Mouse (Mus musculus): ENCODE data around the gene Il17ra.
A peak's percentile ranks its signal among the peaks of the same experiment; 100 is the strongest.

Il17ra gene

DNA sequence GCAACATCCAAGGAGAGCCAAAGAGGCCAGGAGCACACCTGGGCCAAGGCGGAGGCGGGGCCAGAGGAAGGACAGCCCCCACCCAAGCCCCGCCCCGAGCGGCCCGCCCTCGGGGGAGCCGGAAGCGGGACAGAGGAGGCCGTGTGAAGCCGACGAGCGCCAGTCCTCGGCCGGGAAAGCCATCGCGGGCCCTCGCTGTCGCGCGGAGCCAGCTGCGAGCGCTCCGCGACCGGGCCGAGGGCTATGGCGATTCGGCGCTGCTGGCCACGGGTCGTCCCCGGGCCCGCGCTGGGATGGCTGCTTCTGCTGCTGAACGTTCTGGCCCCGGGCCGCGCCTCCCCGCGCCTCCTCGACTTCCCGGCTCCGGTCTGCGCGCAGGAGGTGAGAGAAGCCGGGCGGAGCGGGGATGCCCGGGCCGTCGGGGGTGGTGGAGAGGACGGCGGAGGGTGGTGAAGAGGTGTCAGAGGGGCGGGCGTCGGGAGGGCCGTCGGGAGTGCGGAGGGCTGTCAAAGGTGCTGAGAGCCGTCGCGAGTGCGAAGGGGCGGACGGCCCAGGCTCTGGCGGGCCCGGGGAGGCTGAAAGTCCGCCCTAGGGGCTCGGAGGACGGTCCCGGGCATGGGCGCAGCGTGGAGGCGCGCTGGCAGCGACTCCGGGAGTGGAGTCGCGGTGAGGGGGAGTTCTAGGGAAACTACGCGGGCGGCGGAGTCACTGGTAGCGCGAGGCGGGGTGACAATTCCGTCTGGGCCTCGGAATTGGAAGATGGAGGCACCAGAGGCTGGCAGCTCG, at the start of gene Il17ra:
Il17ra (plus strand) TSS at position 162 of the 786 bp plus-strand sequence.
- DNase-seq = peak; percentile 85 to 88

DNA sequence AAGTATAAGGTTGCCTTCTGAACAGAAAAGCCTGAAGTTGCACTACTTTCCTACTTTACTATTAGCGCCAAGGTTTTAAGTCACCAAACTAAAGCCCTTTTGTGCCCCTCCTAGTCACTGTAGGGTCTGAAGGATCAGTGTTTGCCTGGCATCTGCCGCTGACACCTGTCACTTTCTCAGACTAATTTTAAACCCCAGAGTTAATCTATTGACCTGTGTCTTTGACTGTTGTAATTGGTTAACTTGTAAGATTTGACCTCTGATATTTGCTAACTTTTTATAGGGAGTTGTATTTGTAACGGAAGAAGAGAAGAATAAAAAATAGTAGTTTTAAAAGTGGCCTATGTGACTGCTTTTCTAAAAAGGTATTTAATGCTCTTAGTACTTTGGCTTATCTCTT, 24.9 kb upstream of the Il17ra start:
- no peak for DNase-seq

DNA sequence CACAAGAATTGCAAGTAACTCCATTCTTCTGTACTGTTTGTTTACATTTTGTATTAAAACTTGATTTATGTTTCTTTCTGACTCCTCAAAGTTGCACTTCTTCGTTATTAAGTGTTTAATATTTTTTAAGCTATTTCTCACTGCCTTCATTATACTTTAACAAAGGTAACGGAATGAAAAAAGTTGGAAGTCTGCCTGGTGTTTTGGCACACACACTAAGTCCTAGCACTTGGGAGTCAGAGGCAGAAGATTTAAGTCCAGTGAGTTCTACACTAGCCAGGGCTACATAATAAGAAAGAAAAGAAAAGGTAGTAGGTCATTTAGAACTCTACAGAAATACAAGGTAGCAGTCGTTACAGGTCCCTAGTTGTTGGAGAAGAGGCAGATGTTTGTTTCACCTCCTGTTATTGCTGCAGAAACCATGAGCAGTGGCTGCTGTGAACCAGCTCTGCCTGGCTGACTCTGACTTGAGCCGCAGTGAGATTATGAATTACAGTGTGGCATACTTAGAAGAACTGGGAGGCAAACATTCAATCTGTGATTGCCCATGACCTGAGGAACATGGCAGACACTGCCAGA, 20.8 kb upstream of the Il17ra start:
- no peak for DNase-seq

DNA sequence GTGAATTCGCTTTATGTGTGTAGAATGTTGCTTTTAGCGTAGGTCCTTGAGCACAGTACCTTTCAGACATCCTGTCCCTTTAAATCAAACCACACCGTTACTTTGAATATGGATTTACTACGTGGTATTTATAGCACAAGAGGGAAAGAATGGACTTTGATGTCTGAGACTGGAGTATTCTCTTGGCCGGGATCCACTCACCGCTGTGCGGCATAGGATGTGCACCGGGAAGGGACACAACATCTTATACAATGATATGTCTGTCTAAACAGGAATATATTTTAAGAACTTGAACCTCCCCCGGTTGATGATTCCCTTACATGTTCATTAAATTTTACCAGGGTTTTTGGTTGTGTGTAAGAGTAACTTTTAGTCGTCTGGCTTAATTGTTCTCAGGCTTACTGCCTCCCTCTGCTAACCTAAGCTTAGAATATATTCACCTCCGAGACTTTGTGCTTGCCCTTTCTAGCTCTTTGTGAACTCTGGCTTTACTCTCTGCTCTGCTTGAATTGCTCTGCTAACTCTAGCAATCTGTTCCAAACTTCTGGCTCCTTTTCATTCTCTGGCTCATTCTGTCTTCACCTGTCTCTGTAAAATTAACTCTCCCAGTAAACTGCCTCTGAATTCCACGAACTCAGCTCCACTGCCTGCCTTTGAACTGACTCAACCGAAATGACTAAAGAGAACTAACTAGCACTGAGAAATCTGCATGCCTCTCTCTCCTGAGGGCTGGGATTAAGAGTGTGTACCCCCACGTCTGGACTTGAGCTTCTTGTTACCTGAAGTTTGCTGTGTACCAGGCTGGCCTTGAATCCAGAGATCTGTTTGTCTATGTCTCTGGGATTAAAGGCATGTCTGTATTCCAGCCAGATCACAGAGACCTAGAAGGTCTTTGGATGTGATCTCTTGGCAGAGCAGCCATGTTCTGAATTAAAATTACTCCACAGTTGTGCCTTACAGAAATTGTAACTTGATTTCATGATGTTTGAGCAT, 19.4 kb upstream of the Il17ra start:
- DNase-seq = no peak

DNA sequence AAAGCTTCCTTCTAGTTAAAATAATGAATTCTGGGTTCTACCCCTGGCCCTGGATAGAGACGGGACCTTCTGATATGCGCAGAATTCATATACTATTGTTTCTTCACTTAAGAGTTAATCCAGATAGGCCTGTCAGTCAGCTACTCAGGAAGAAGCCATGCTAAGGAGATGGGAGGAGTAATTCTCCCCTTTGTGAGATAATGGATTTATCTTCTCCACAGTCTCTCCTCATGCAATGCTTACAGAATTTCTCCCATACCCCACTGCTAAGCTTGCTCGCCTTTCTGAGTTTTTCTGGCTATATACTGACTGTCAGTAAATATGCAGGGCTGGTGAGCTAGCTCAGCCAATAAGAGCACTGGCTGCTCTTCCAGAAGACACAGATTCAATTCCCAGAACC, 12.8 kb upstream of the Il17ra start:
- no peak for DNase-seq

- no peak for DNase-seq
These were observed 10.5 kb upstream of the Il17ra start for GRCm38 (mm10) chr6:120452384-120453102.

- DNase-seq = no peak
These were observed 10.0 kb upstream of the Il17ra start for GRCm38 (mm10) chr6:120453103-120453445.

- no peak for DNase-seq
These were observed 9.5 kb upstream of the Il17ra start for GRCm38 (mm10) chr6:120453556-120453955.

DNA sequence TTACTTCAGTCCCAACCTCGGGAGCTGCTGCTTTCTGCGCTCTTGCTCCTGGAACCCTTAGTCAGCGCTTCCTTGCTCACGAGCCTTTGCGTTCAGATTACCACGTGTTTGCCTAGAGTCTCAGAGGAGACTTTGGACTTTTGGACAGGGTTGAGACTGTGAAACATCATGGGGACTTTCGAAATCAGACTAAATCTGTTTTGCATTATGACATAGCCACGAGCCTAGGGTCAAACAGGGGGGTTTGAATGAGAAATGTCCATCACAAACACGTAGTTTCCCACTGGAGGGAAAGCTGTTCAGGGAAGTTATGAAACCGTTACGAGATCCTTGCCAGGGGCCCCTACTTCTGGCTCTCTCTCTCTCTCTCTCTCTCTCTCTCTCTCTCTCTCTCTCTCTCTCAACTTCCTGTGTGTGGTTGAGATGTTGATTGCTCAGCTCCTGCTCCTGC, 8.4 kb upstream of the Il17ra start:
- no peak for DNase-seq

DNA sequence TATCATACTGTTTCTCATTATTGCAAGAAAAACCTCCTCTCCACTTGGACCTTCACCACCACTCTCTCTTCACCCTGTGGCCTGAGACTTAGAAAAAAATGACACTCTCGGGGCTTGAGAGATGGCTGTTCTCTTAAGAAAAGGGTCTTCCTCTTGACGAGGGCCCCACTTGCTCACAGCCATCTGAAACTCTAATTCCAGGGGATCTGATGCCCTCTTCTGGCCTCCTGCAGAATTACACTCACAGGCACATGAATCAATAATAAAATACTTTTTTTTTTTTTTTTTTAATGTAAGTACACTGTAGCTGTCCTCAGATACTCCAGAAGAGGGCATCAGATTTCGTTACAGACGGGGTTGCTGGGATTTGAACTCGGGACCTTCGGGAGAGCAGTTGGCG, 6.0 kb upstream of the Il17ra start:
- no peak for DNase-seq

GRCm38 (mm10) chr6:120457751-120458150, 5.3 kb upstream of the Il17ra start:
- no peak for DNase-seq

DNA sequence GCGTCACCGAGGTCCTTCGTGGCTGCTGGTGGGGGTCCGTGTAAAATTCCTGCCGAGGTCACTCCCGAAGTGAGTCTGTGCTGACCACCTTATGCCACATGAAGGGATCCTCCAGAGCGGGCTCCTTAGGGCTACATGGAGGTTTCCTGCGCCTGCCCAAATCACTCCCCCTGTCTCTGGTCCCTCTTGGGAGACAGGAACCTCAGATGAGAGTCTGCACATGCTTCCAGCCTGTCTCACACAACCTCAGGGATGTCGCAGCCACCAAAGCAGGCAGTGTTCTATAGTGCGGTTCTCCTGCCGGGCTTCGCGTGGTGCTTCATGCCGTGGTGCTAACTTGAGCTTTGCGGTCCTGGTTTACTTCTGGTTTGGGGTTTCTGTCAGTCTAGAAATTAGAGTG, 1.8 kb upstream of the Il17ra start:
- DNase-seq = no peak

- DNase-seq = no peak
These were observed 796 bp upstream of the Il17ra start for GRCm38 (mm10) chr6:120462251-120462650.

DNA sequence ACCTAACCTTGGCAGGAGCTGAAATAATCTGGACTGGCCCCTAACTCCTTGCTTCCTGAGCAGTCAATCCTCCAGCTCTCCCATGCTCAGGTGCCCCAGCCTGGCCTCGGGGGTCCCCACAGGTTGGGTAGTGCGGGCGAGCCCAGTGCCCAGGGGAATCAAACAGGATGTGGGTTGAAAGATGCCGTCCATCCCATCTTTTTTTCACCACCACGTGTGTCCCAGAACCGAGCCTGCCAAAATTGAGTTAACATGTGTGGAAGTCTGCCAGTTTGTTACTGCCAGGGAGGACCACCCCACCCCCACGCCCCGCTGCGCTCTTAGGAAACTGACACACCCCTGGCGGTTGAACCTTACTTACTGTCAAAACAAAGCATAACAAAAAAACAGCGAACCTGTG, 837 bp downstream of the Il17ra start:
- DNase-seq = peak in 1 of 2 experiments; percentile 46

DNA sequence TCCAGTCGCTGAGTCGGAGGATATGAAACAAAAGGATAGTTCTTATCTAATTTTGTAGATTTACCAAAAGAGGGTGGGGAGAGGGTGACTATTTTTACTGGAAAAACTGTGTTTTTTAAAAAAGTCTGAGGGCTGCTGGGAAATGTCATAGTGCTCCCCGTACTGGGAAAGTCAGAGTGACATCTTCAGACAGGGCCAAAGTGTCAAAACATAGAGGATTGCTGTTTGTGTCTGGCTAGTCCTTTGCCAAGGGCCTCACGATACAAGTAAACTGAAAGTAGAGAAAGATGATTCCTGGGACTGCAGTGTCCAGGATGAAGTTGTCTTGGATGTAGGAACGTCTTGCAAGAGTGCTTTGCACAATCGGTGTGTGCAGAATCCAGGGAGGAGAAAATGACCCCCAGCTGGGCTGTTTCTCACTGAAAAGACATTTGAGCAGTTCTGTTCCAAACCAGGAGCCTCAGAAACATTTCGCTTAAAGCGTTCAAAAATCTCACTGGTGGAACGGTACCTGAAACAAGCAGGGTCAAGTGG, 1.4 kb downstream of the Il17ra start:
- DNase-seq = no peak

GRCm38 (mm10) chr6:120465393-120465792, 2.3 kb downstream of the Il17ra start:
- no peak for DNase-seq

- DNase-seq = peak in 1 of 2 experiments; percentile 38
These were observed 3.7 kb downstream of the Il17ra start for GRCm38 (mm10) chr6:120466609-120467329.

DNA sequence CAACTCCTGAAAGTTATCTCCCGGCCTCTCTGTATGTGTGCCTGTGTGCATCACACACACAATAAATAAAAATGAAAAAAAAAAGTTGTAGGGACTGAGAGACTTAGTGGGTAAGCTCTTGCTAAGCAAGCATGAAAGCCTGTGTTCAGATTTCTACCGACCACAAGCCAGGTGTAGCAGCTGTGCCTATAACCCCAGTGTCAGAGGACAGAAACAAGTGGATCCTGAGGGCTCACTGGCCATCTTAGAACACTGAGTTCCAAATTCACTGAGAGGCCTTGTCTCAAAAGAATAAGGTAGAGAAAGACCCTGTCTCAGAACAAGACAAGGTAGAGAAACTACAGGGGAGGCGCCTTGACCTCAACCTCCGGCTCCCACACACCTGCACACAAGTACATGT, 5.2 kb downstream of the Il17ra start:
- DNase-seq = no peak

DNA sequence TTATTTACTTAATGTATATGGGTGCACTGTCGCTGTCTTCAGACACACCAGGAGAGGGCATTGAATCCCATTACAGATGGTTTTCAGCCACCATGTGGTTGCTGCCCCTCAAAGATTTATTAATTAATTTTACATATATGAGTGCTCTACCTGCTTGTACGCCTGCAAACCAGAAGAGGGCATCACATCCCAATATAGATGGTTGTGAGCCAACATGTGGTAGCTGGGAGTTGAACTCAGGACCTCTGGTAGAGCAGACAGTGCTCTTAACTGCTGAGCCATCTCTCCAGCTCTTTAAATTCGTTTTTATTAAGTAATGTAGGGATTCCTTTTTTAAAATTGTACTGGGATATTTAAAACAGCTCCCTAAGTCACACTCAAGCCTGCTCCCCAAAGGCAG, 6.2 kb downstream of the Il17ra start:
- no peak for DNase-seq

- DNase-seq = no peak
These were observed 6.7 kb downstream of the Il17ra start for GRCm38 (mm10) chr6:120469770-120470169.

GRCm38 (mm10) chr6:120470666-120471065, 7.6 kb downstream of the Il17ra start:
- DNase-seq = no peak

GRCm38 (mm10) chr6:120471991-120472441, 9.0 kb downstream of the Il17ra start:
- no peak for DNase-seq

Measured in lung, adult 18-20 months (tissue).